Mouse (Mus musculus) megakaryocyte, embryonic 14.5 days (primary cell): Measurements from ENCODE around the gene Xrra1.

Experiments
- FLI1 ChIP-seq: IDR thresholded peaks from 2 replicates; pipeline ENCODE4 v1.6.1; 2012; ENCODE audit warnings: low read length, inconsistent platforms, mixed read lengths
- GATA1 ChIP-seq: IDR thresholded peaks from 3 replicates; pipeline ENCODE4 v1.6.1; 2012; ENCODE audit warnings: mixed read lengths, low read length, inconsistent platforms, borderline replicate concordance

DNA sequence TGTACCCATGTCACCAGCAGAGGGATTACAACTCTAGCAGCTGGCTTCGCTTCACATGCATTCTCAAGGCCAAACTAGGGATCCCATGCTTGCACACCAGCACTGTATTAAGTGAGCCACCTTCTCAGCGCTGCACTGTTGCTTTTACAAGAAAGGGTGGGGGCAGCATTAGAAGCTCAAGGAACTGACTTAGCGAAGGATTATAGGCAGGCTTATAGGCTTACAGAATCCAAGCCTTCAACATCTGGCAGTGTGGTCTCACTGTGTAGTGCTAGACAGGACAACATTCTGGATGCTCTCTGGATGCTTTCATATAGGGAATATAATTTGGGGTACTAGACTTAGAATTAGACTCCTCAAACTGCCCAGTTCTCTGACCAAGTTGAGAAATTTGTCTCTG is 20.7 kb upstream of the Xrra1 start:
- TF ChIP-seq GATA1 (no peak), FLI1 (no peak)
